Mouse (Mus musculus): ENCODE measurements around the gene Ptgis. TPM values are rescaled to one million over a fixed set of nuclear protein-coding genes. Genes with fewer than 3 reads are reported as not detected.

Ptgis gene
- polyA plus RNA-seq, 1 experiment, result 4.3 TPM

DNA sequence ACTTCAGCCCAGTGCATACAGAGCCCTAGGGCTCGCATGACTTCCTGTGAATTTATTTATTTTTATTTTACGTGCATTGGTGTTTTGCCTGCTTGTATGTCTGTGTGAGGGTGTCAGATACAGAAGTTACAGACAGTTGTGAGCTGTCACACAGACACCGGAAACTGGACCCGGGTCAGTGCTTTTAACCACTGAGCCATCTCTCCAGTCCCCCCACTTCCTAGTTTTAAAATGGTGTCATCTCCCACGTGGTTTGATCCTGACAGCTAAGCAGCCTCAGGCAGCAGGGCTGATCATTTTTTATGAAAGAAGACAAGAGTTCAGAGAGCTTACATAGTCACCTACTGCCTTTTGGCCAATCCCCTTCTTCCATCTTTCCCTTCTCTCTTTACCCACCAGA, 94.5 kb downstream of the Ptgis start:
- Histone ChIP-seq H3K4me1 (ENCODE audit: control insufficient read depth, insufficient read depth, insufficient read length, low read length) (peaks cover 10% of the 10 kb centered on the region; the same call in 1 of the 2 replicates), H3K4me3 (ENCODE audit: insufficient read depth, low read depth, low read length) (no peak overlapping the region), H3K27ac (replicated peaks; ENCODE audit: low read depth, low read length) (no peak overlapping the region)

- Histone ChIP-seq H3K27ac (replicated peaks; ENCODE audit: low read depth, low read length) (no peak overlapping the region), H3K4me3 (ENCODE audit: insufficient read depth, low read depth, low read length) (no peak overlapping the region), H3K4me1 (ENCODE audit: control insufficient read depth, insufficient read depth, insufficient read length, low read length) (peaks cover 13% of the 10 kb centered on the region)
Measured at GRCm38 (mm10) chr2:167144439-167145307, 95.7 kb downstream of the Ptgis start.

GRCm38 (mm10) chr2:167143914-167144313, 96.5 kb downstream of the Ptgis start:
- no peak overlapping the region for H3K27ac ChIP-seq (replicated peaks; ENCODE audit: low read depth, low read length)
- H3K4me3 ChIP-seq (ENCODE audit: insufficient read depth, low read depth, low read length), result no peak overlapping the region
- H3K4me1 ChIP-seq (ENCODE audit: control insufficient read depth, insufficient read depth, insufficient read length, low read length), result peaks cover 13% of the 10 kb centered on the region

DNA sequence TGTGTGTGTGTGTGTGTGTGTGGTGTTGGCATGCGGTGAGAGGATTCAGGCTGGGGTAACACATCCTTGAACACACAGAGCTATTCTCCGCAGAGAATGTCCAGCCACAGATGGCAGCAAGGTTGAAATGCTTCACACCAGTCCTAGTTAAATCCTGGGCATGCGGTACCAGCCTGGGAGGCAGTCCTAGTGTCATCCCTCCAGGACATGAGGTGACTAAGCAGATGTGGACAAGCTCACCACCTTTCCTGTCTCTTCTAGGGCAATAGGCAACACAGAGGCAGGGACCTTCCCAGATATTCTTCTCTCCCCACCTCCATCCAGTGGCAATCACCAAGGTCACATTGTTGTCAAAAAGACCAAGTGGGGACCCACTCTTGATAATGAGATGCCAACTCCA, 98.1 kb downstream of the Ptgis start:
- no peak overlapping the region for H3K27ac ChIP-seq (replicated peaks; ENCODE audit: low read depth, low read length)
- H3K4me1 ChIP-seq (ENCODE audit: control insufficient read depth, insufficient read depth, insufficient read length, low read length), result peaks cover 7% of the 10 kb centered on the region
- no peak overlapping the region for H3K4me3 ChIP-seq (ENCODE audit: insufficient read depth, low read depth, low read length)

DNA sequence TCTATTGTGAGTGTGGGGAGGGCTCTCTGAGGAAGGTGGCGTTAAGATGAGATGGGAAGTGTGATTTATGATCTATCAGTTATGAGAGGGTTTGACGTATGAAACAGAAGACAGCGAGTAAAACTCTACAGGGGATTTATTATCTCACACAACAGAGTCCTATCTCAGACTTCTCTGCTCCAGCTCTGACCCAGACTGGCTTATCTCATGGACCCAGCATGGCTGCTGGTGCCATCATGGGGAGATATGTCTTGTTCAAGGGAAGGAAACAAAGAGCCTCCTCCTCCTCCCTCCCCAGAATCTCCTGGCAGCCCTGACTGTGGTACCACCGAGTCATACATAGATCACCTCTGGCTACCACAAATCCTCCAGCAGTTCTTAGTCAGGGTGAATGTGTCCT, 98.6 kb downstream of the Ptgis start:
- Histone ChIP-seq H3K4me3 (ENCODE audit: insufficient read depth, low read depth, low read length) (no peak overlapping the region), H3K4me1 (ENCODE audit: control insufficient read depth, insufficient read depth, insufficient read length, low read length) (peaks cover 7% of the 10 kb centered on the region), H3K27ac (replicated peaks; ENCODE audit: low read depth, low read length) (no peak overlapping the region)

Other genes with a start within 250 kb of the Ptgis start
- 34.7 and 35.9 TPM in 2 replicates for gene Stau1, start 244.3 kb downstream of the Ptgis start, polyA plus RNA-seq (2012; ENCODE audit: insufficient read depth, insufficient read length, missing spikeins)
- gene Ddx27, start 225.4 kb downstream of the Ptgis start, polyA plus RNA-seq (2012; ENCODE audit: insufficient read depth, insufficient read length, missing spikeins), result 16.1 and 20.4 TPM in 2 replicates
- 20.1 and 24.6 TPM in 2 replicates for gene Znfx1, start 177.6 kb downstream of the Ptgis start, polyA plus RNA-seq (2012; ENCODE audit: insufficient read depth, insufficient read length, missing spikeins)
- 48.2 and 67.9 TPM in 2 replicates for gene Kcnb1, start 50.4 kb downstream of the Ptgis start, polyA plus RNA-seq (2012; ENCODE audit: insufficient read depth, insufficient read length, missing spikeins)
- 3.8 and 6.7 TPM in 2 replicates for gene B4galt5, start 108.6 kb upstream of the Ptgis start, polyA plus RNA-seq (2012; ENCODE audit: insufficient read depth, insufficient read length, missing spikeins)
- 9.0 and 13.5 TPM in 2 replicates for gene Slc9a8, start 181.1 kb upstream of the Ptgis start, polyA plus RNA-seq (2012; ENCODE audit: insufficient read depth, insufficient read length, missing spikeins)

Data from brown adipose tissue, adult 24 weeks (tissue).